Mouse (Mus musculus) CH12.LX (cell line): Measurements from ENCODE around the gene Fiz1. TPM values are rescaled to one million over a fixed set of nuclear protein-coding genes. Genes with fewer than 3 reads are reported as not detected.

Source experiments
- DNase-seq: peaks from one replicate; pipeline ENCODE4 v3.0.0-alpha.2; 2013; ENCODE audit errors: extremely low read depth
- H3K27ac ChIP-seq: 2 replicates; pipeline ENCODE4 v1.5.1; 2012; ENCODE audit warnings: low read depth, mild to moderate bottlenecking, control low read depth, moderate library complexity; ENCODE audit not compliant: insufficient read depth
- H3K27me3 ChIP-seq: replicated peaks from 2 replicates; pipeline ENCODE3; 2012; ENCODE audit warnings: inconsistent platforms
- H3K36me3 ChIP-seq, 2 experiments: replicated peaks in 1 of 2; 2 replicates each; pipeline versions ENCODE3 to v1.6.1; 2012; ENCODE audit warnings: inconsistent platforms in 1 of 2, low read length in 1 of 2, mild to moderate bottlenecking in 1 of 2, mixed read lengths in 1 of 2, moderate library complexity in 1 of 2; ENCODE audit not compliant: control insufficient read depth in 1 of 2, insufficient read depth in 1 of 2
- H3K4me1 ChIP-seq, 2 experiments: 2 replicates each; pipeline ENCODE4 v1.6.1; 2012; ENCODE audit warnings: inconsistent platforms in 1 of 2, moderate library complexity in 1 of 2; ENCODE audit not compliant: insufficient read depth in 2 of 2, control insufficient read depth in 1 of 2
- H3K4me2 ChIP-seq: 2 replicates; pipeline ENCODE4 v1.6.1; 2012; ENCODE audit warnings: low read depth, mild to moderate bottlenecking, control low read depth; ENCODE audit not compliant: poor library complexity, insufficient read depth, severe bottlenecking
- H3K4me3 ChIP-seq, 3 experiments: fragments of 150-350 bp in 1 of 3; sonication (generic) in 1 of 3; replicated peaks in 1 of 3; 2 replicates each; pipeline versions ENCODE3 to v1.5.1; 2011 to 2012; ENCODE audit warnings: low read depth in 2 of 3, low read length in 2 of 3, mild to moderate bottlenecking in 2 of 3, moderate library complexity in 2 of 3, control low read depth in 1 of 3, improper control_type of control experiment in 1 of 3, inconsistent platforms in 1 of 3, mixed read lengths in 1 of 3; ENCODE audit not compliant: poor library complexity in 1 of 3
- H3K79me2 ChIP-seq: replicated peaks from 2 replicates; pipeline ENCODE4 v1.6.1; 2012; ENCODE audit warnings: mild to moderate bottlenecking, moderate library complexity; ENCODE audit not compliant: control insufficient read depth, poor library complexity, insufficient read depth, severe bottlenecking; ENCODE audit errors: extremely low read depth
- H3K9ac ChIP-seq: 2 replicates; pipeline ENCODE4 v1.6.1; 2012; ENCODE audit warnings: low read depth, mild to moderate bottlenecking, control low read depth, moderate library complexity; ENCODE audit not compliant: insufficient read depth
- H3K9me3 ChIP-seq: replicated peaks from 2 replicates; pipeline ENCODE3; 2012; ENCODE audit warnings: low read length, inconsistent platforms, mixed read lengths
- CTCF ChIP-seq, 2 experiments: IDR thresholded peaks in 1 of 2; conservative IDR thresholded peaks in 1 of 2; 2 replicates each; pipeline ENCODE4 v1.5.1; 2011 to 2012; ENCODE audit warnings: low read depth in 2 of 2, low read length in 2 of 2, improper control_type of control experiment in 1 of 2, inconsistent platforms in 1 of 2, mild to moderate bottlenecking in 1 of 2, moderate library complexity in 1 of 2
- ELF1 ChIP-seq: IDR thresholded peaks from 2 replicates; pipeline ENCODE4 v1.6.1; 2014; ENCODE audit warnings: low read depth, mild to moderate bottlenecking, inconsistent platforms, low read length, improper control_type of control experiment
- EP300 ChIP-seq: IDR thresholded peaks from 2 replicates; pipeline ENCODE4 v1.6.1; 2011; ENCODE audit warnings: low read length, improper control_type of control experiment
- GABPA ChIP-seq: IDR thresholded peaks from 2 replicates; pipeline ENCODE4 v1.6.1; 2012; ENCODE audit warnings: low read depth, low read length, improper control_type of control experiment, inconsistent platforms; ENCODE audit not compliant: insufficient replicate concordance
- HCFC1 ChIP-seq: IDR thresholded peaks from 2 replicates; pipeline ENCODE4 v1.6.1; 2012; ENCODE audit warnings: low read depth, mild to moderate bottlenecking, inconsistent platforms, low read length, improper control_type of control experiment
- IRF4 ChIP-seq: IDR thresholded peaks from 2 replicates; pipeline ENCODE4 v1.6.1; 2014; ENCODE audit warnings: low read depth, mild to moderate bottlenecking, inconsistent platforms, low read length, improper control_type of control experiment
- JUN ChIP-seq: IDR thresholded peaks from 2 replicates; pipeline ENCODE4 v1.6.1; 2011; ENCODE audit warnings: low read depth, mild to moderate bottlenecking, low read length, improper control_type of control experiment, moderate library complexity; ENCODE audit not compliant: insufficient read depth
- MAFK ChIP-seq: IDR thresholded peaks from 2 replicates; pipeline ENCODE4 v1.6.1; 2011; ENCODE audit warnings: low read length, improper control_type of control experiment; ENCODE audit not compliant: insufficient replicate concordance
- MAX ChIP-seq: IDR thresholded peaks from 2 replicates; pipeline ENCODE4 v1.6.1; 2011; ENCODE audit warnings: low read length, improper control_type of control experiment
- MAZ ChIP-seq: IDR thresholded peaks from 2 replicates; pipeline ENCODE4 v1.6.1; 2012; ENCODE audit warnings: low read depth, mild to moderate bottlenecking, inconsistent platforms, low read length, improper control_type of control experiment, moderate library complexity
- MYC ChIP-seq: IDR thresholded peaks from 2 replicates; pipeline ENCODE4 v1.6.1; 2011; ENCODE audit warnings: low read depth, mild to moderate bottlenecking, improper control_type of control experiment, low read length
- NELFE ChIP-seq: IDR thresholded peaks from 2 replicates; pipeline ENCODE4 v1.6.1; 2011; ENCODE audit warnings: low read depth, low read length, improper control_type of control experiment
- NRF1 ChIP-seq: IDR thresholded peaks from 2 replicates; pipeline ENCODE4 v1.6.1; 2014; ENCODE audit warnings: low read depth, mild to moderate bottlenecking, inconsistent platforms, low read length, improper control_type of control experiment, moderate library complexity
- PAX5 ChIP-seq: IDR thresholded peaks from 2 replicates; pipeline ENCODE4 v1.6.1; 2012; ENCODE audit warnings: low read length, inconsistent platforms, mixed read lengths
- POLR2A ChIP-seq: IDR thresholded peaks from 2 replicates; pipeline ENCODE4 v1.6.1; 2011; ENCODE audit warnings: low read depth, mild to moderate bottlenecking, improper control_type of control experiment, low read length
- POLR2AphosphoS2 ChIP-seq: IDR thresholded peaks from 2 replicates; pipeline ENCODE4 v1.6.1; 2011; ENCODE audit warnings: low read depth, low read length, improper control_type of control experiment
- RAD21 ChIP-seq: IDR thresholded peaks from 2 replicates; pipeline ENCODE4 v1.6.1; 2011; ENCODE audit warnings: low read depth, mild to moderate bottlenecking, low read length, improper control_type of control experiment, moderate library complexity
- RCOR1 ChIP-seq: conservative IDR thresholded peaks from 2 replicates; pipeline ENCODE4 v1.6.1; 2012; ENCODE audit warnings: low read depth, mild to moderate bottlenecking, inconsistent platforms, low read length, improper control_type of control experiment
- SIN3A ChIP-seq: IDR thresholded peaks from 2 replicates; pipeline ENCODE4 v1.6.1; 2012; ENCODE audit warnings: low read length, improper control_type of control experiment, inconsistent platforms
- SMC3 ChIP-seq: IDR thresholded peaks from 2 replicates; pipeline ENCODE4 v1.6.1; 2011; ENCODE audit warnings: low read depth, low read length, improper control_type of control experiment
- TCF12 ChIP-seq: IDR thresholded peaks from 2 replicates; pipeline ENCODE4 v1.6.1; 2014; ENCODE audit warnings: low read depth, mild to moderate bottlenecking, inconsistent platforms, low read length, improper control_type of control experiment
- USF1 ChIP-seq: IDR thresholded peaks from 2 replicates; pipeline ENCODE4 v1.6.1; 2014; ENCODE audit warnings: low read depth, mild to moderate bottlenecking, inconsistent platforms, low read length, improper control_type of control experiment
- USF2 ChIP-seq: conservative IDR thresholded peaks from 2 replicates; pipeline ENCODE4 v1.6.1; 2011; ENCODE audit warnings: low read depth, low read length, improper control_type of control experiment
- ZKSCAN1 ChIP-seq: IDR thresholded peaks from 2 replicates; pipeline ENCODE4 v1.6.1; 2012; ENCODE audit warnings: low read depth, inconsistent platforms, low read length, improper control_type of control experiment, borderline replicate concordance
- ZMIZ1 ChIP-seq: IDR thresholded peaks from 2 replicates; pipeline ENCODE4 v1.6.1; 2012; ENCODE audit warnings: low read depth, mild to moderate bottlenecking, inconsistent platforms, low read length, improper control_type of control experiment
- dilution Hi-C: fragments of 300-500 bp; cut with MboI; formaldehyde crosslinking; loops from 2 replicates; pipeline ENCODE4 v1.14.3; 2020; ENCODE audit warnings: low sequenced_read_pairs; ENCODE audit not compliant: extremely low pct_unique_long_range_greater_than_20kb, extremely low pct_ligation_motif_present
- in situ Hi-C: fragments of 300-500 bp; cut with MboI; formaldehyde crosslinking; loops from 3 replicates; pipeline ENCODE4 v1.14.3; 2019; ENCODE audit warnings: low sequenced_read_pairs, low pct_ligation_motif_present, low pct_unique_long_range_greater_than_20kb, mixed read lengths
- polyA plus RNA-seq: library from polyadenylated mRNA; unstranded; fragments of >175 nt; gene quantifications from 2 replicates; pipeline ENCODE4 v1.2.1, GENCODE M21; 2012; ENCODE audit warnings: low read depth; ENCODE audit not compliant: insufficient read length
- total RNA-seq, 2 experiments: library from RNA; depleted of rRNA; stranded (reverse); fragments of 300-350 nt in 1 of 2; fragments of >200 nt in 1 of 2; gene quantifications; 2 replicates each; pipeline ENCODE4 v1.2.3; 2012 to 2014

Fiz1 gene
- total and polyA plus RNA-seq, 3 experiments, result 18.4 to 40.8 (median 24.3) TPM

GRCm38 (mm10) chr7:5057804-5058203, 43.3 kb upstream of the Fiz1 start:
- DNase-seq, result peak; percentile 60
- TF ChIP-seq USF1 (no peak), SMC3 (peak; percentile 47), MAX (peak; percentile 86), MAFK (no peak), POLR2A (no peak), NELFE (no peak), IRF4 (no peak), SIN3A (no peak), MYC (peak; percentile 63), RCOR1 (no peak), RAD21 (peak; percentile 9), CTCF (conservative IDR thresholded peaks at IDR 0.05 in 1 of 2, IDR thresholded peaks at IDR 0.05 in 1 of 2; ENCODE audit: low read depth in 2 of 2, low read length in 2 of 2) (peak in 1 of 2 experiments; percentile 60; a peak in 2 of 4 replicates), PAX5 (no peak), ZMIZ1 (no peak), HCFC1 (no peak), MAZ (no peak)
- Histone ChIP-seq H3K9ac (no peak overlapping the region), H3K36me3 (peaks cover 0 to 15% of the 10 kb centered on the region in 2 experiments), H3K27me3 (no peaks in the 10 kb centered on the region), H3K4me2 (no peak overlapping the region), H3K4me3 (no peak overlapping the region), H3K27ac (no peak overlapping the region), H3K9me3 (no peaks in the 10 kb centered on the region), H3K79me2 (peaks cover 3% of the 10 kb centered on the region), H3K4me1 (peaks cover 2 to 26% of the 10 kb centered on the region in 2 experiments; a peak in 3 of 4 replicates)
- dilution Hi-C loops (no loop called here), in situ Hi-C loops (no loop called here)

- H3K4me2 ChIP-seq, result no peak overlapping the region
- no peak for TF ChIP-seq RAD21
- no peak for TF ChIP-seq IRF4
- TF ChIP-seq PAX5, result no peak
- no peak for TF ChIP-seq NRF1
- no peak for TF ChIP-seq ZKSCAN1
- no peak for TF ChIP-seq SIN3A
- TF ChIP-seq MAZ, result no peak
- no peak for TF ChIP-seq TCF12
- TF ChIP-seq USF1, result no peak
- TF ChIP-seq POLR2A, result no peak
- TF ChIP-seq RCOR1, result no peak
- TF ChIP-seq GABPA, result no peak
- no peak for TF ChIP-seq USF2
- TF ChIP-seq EP300, result no peak
- TF ChIP-seq JUN, result no peak
- TF ChIP-seq ELF1, result no peak
- TF ChIP-seq POLR2AphosphoS2, result no peak
- TF ChIP-seq, all 38 proteins: peak for 0
- Histone ChIP-seq H3K27me3 (no peaks in the 10 kb centered on the region), H3K9me3 (no peaks in the 10 kb centered on the region), H3K4me3 (no peak overlapping the region), H3K4me1 (peaks cover 2 to 27% of the 10 kb centered on the region in 2 experiments; a peak in 3 of 4 replicates), H3K36me3 (peaks cover 0 to 16% of the 10 kb centered on the region in 2 experiments), H3K79me2 (no peaks in the 10 kb centered on the region), H3K9ac (no peak overlapping the region), H3K27ac (no peak overlapping the region)
- dilution Hi-C loops, result no loop called here
- in situ Hi-C loops, result no loop called here
- no peak for DNase-seq
These were observed 42.9 kb upstream of the Fiz1 start for GRCm38 (mm10) chr7:5057381-5057780.
